Mouse (Mus musculus) small intestine, adult 2 months (tissue): ENCODE measurements around the gene Elovl6. TPM values are rescaled to one million over a fixed set of nuclear protein-coding genes. Genes with fewer than 3 reads are reported as not detected.

Experiments used
- H3K27ac ChIP-seq: fragments of 200-500 bp; 2 replicates; pipeline ENCODE4 v1.5.1; 2012; ENCODE audit warnings: low read depth, low read length, control low read depth, inconsistent platforms; ENCODE audit not compliant: insufficient read depth
- H3K27me3 ChIP-seq: fragments of 200-500 bp; 2 replicates; pipeline ENCODE4 v1.6.1; 2012; ENCODE audit warnings: mild to moderate bottlenecking, moderate library complexity, low read length, inconsistent platforms; ENCODE audit not compliant: control insufficient read depth, insufficient read depth
- H3K36me3 ChIP-seq: fragments of 200-500 bp; 2 replicates; pipeline ENCODE4 v1.6.1; 2012; ENCODE audit warnings: mild to moderate bottlenecking, low read length, control low read depth, inconsistent platforms; ENCODE audit not compliant: control insufficient read depth, insufficient read depth
- H3K4me1 ChIP-seq: fragments of 200-500 bp; 2 replicates; pipeline ENCODE4 v1.6.1; 2012; ENCODE audit warnings: low read length, inconsistent platforms, mixed read lengths; ENCODE audit not compliant: control insufficient read depth, insufficient read depth, insufficient read length
- H3K4me3 ChIP-seq: fragments of 200-500 bp; 2 replicates; pipeline ENCODE4 v1.5.1; 2012; ENCODE audit warnings: low read depth, mild to moderate bottlenecking, control low read depth, inconsistent platforms, low read length, moderate library complexity
- CTCF ChIP-seq: fragments of 200-500 bp; IDR thresholded peaks from 2 replicates; pipeline ENCODE4 v1.5.1; 2012; ENCODE audit warnings: low read depth, mild to moderate bottlenecking, control low read depth, inconsistent platforms, low read length, moderate library complexity, mixed read lengths; ENCODE audit not compliant: insufficient replicate concordance, insufficient read length; ENCODE audit errors: extremely low read depth
- POLR2A ChIP-seq: fragments of 200-500 bp; IDR thresholded peaks from 2 replicates; pipeline ENCODE4 v1.6.1; 2012; ENCODE audit warnings: low read depth, mild to moderate bottlenecking, control low read depth, inconsistent platforms, low read length, moderate library complexity
- WGBS: fragments of 180-500 bp; shearing (Covaris S2); methylation state at CpG from one replicate; pipeline ENCODE4 v1.1.7; 2018; 5-methylcytosine and 5-hydroxymethylcytosine counted together
- polyA plus RNA-seq: library from polyadenylated mRNA; depleted of rRNA; stranded (reverse); fragments of >200 nt; gene quantifications from 2 replicates; pipeline ENCODE4 v1.2.3, GENCODE M21; 2012

Gene Elovl6
- polyA plus RNA-seq, 1 experiment = 25.3 TPM

GRCm38 (mm10) chr3:129639701-129640100 lies 107.5 kb downstream of the Elovl6 start:
- whole genome bisulfite sequencing = 67% methylated on average over 5 of the region's 5 CpGs
- no peak overlapping the region for H3K4me3 ChIP-seq
- no peak overlapping the region for H3K27ac ChIP-seq
- no peaks in the 10 kb centered on the region for H3K27me3 ChIP-seq
- peaks cover 4% of the 10 kb centered on the region; the same call in 1 of the 2 replicates for H3K36me3 ChIP-seq
- no peaks in the 10 kb centered on the region for H3K4me1 ChIP-seq
- no peak for TF ChIP-seq POLR2A
- no peak for TF ChIP-seq CTCF

- TF ChIP-seq POLR2A (no peak), CTCF (no peak)
- Histone ChIP-seq H3K27me3 (no peaks in the 10 kb centered on the region), H3K27ac (no peak overlapping the region), H3K36me3 (peaks cover 4% of the 10 kb centered on the region; the same call in 1 of the 2 replicates), H3K4me3 (no peak overlapping the region), H3K4me1 (no peaks in the 10 kb centered on the region)
- WGBS = 78% methylated on average over 10 of the region's 10 CpGs
Measured at GRCm38 (mm10) chr3:129640211-129641000, 108.3 kb downstream of the Elovl6 start.

- Histone ChIP-seq H3K27me3 (no peaks in the 10 kb centered on the region), H3K4me3 (no peak overlapping the region), H3K27ac (no peak overlapping the region), H3K4me1 (no peaks in the 10 kb centered on the region), H3K36me3 (no peaks in the 10 kb centered on the region)
- no peak for TF ChIP-seq CTCF
- TF ChIP-seq POLR2A = no peak
- 87% methylated on average over 7 of the region's 7 CpGs for whole genome bisulfite sequencing
Measured at GRCm38 (mm10) chr3:129641621-129642020, 109.5 kb downstream of the Elovl6 start.

GRCm38 (mm10) chr3:129645409-129645808 lies 113.3 kb downstream of the Elovl6 start:
- Histone ChIP-seq H3K4me3 (no peak overlapping the region), H3K27ac (no peak overlapping the region), H3K4me1 (no peaks in the 10 kb centered on the region; the same call in 1 of the 2 replicates), H3K36me3 (no peaks in the 10 kb centered on the region), H3K27me3 (no peaks in the 10 kb centered on the region)
- WGBS = 58% methylated on average over 3 of the region's 3 CpGs
- TF ChIP-seq POLR2A (no peak), CTCF (no peak)

GRCm38 (mm10) chr3:129646781-129647180 lies 114.6 kb downstream of the Elovl6 start:
- no peak overlapping the region for H3K4me3 ChIP-seq
- WGBS = 84% methylated on average over 5 of the region's 5 CpGs
- TF ChIP-seq CTCF = no peak
- TF ChIP-seq POLR2A = no peak
- no peak overlapping the region for H3K27ac ChIP-seq
- H3K4me1 ChIP-seq = no peaks in the 10 kb centered on the region; the same call in 1 of the 2 replicates
- no peaks in the 10 kb centered on the region for H3K27me3 ChIP-seq
- H3K36me3 ChIP-seq = no peaks in the 10 kb centered on the region

GRCm38 (mm10) chr3:129647312-129647711 lies 115.2 kb downstream of the Elovl6 start:
- no peak for TF ChIP-seq CTCF
- TF ChIP-seq POLR2A = no peak
- no peak overlapping the region for H3K4me3 ChIP-seq

GRCm38 (mm10) chr3:129648598-129648997 lies 116.4 kb downstream of the Elovl6 start:
- Histone ChIP-seq H3K27me3 (no peaks in the 10 kb centered on the region), H3K36me3 (no peaks in the 10 kb centered on the region), H3K4me3 (no peak overlapping the region), H3K27ac (no peak overlapping the region), H3K4me1 (no peaks in the 10 kb centered on the region; the same call in 1 of the 2 replicates)
- no peak for TF ChIP-seq POLR2A
- no peak for TF ChIP-seq CTCF
- WGBS = 90% methylated on average over 5 of the region's 5 CpGs

More at GRCm38 (mm10) chr3:129647312-129647711, 115.2 kb downstream of the Elovl6 start:
- no peaks in the 10 kb centered on the region; the same call in 1 of the 2 replicates for H3K4me1 ChIP-seq
- no peaks in the 10 kb centered on the region for H3K36me3 ChIP-seq
- H3K27ac ChIP-seq = no peak overlapping the region
- no peaks in the 10 kb centered on the region for H3K27me3 ChIP-seq
- WGBS = 93% methylated on average over 10 of the region's 10 CpGs
